Mouse (Mus musculus): ENCODE results near the gene Tas2r108. TPM values are rescaled to one million over a fixed set of nuclear protein-coding genes. Genes with fewer than 3 reads are reported as not detected.

The Tas2r108 gene
- not detected for polyA plus RNA-seq (2014; fragmentation: Illumina TruSeq; extraction: RNeasy Lipid Tissue Mini Kit (QIAGEN cat#74804); ENCODE audit: low read depth, low replicate concordance)

DNA sequence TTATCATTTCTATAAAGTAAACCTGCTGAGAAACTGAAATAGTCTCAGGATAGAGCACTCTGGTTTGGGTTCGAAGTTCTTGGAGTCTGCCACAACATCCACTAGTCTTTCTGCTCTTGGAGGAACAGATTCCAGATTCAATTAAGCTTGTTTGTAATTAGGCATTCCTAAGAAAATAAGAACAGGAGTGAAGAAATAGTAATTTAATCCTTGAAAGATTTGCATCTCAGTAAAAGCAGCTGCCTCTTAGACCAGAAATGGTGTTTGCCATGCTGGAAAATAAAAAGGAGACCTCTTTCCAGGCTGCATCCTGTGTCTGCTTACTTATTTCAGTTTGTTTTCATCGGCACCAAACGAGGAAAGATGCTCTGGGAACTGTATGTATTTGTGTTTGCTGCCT is at the start of gene Tas2r108:
Gene Tas2r108 (plus strand): TSS at position 301 of the 400 bp plus-strand sequence.

GRCm38 (mm10) chr6:40470916-40471719 is 22.2 kb upstream of the Tas2r108 start, which contains the start of gene Ssbp1:
Ssbp1 (plus strand) TSS chr6:40471352.

DNA sequence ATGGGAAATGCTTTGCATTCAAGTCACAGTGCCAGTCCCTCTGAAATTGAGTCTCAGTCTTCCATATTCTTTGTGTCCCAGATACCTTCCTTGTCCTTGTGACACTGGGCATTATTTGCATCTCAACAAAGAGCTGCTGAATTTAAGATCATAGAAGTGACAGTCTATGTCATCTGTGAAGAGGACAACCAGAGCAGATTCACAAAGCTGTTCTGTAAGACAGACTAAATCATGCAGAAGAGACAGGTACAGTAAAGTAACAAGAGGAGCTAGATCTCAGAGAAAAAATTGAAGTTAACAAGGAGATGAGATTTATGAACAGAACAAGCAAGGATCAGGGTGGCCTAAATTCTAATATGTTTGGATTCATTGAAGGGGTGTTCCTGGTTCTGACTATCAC is 2.4 kb upstream of the Tas2r108 start, which contains the start of gene Tas2r137:
Gene Tas2r137 (plus strand): TSS at position 301 of the 400 bp plus-strand sequence.

GRCm38 (mm10) chr6:40519408-40519807 is 26.1 kb downstream of the Tas2r108 start, which contains the start of gene Prss37:
Prss37 (minus strand) TSS chr6:40519508.

Other genes starting within 250 kb of the Tas2r108 start
- gene Agk, start 168.4 kb upstream of the Tas2r108 start, polyA plus RNA-seq (2014; fragmentation: Illumina TruSeq; extraction: RNeasy Lipid Tissue Mini Kit (QIAGEN cat#74804); ENCODE audit: low read depth, low replicate concordance): 28.8 TPM
- 19.3 TPM for gene E330009J07Rik, start 57.4 kb upstream of the Tas2r108 start, polyA plus RNA-seq (2014; fragmentation: Illumina TruSeq; extraction: RNeasy Lipid Tissue Mini Kit (QIAGEN cat#74804); ENCODE audit: low read depth, low replicate concordance)
- not detected for gene Wee2, start 54.4 kb upstream of the Tas2r108 start, polyA plus RNA-seq (2014; fragmentation: Illumina TruSeq; extraction: RNeasy Lipid Tissue Mini Kit (QIAGEN cat#74804); ENCODE audit: low read depth, low replicate concordance)
- gene Ssbp1, start 22.2 kb upstream of the Tas2r108 start, polyA plus RNA-seq (2014; fragmentation: Illumina TruSeq; extraction: RNeasy Lipid Tissue Mini Kit (QIAGEN cat#74804); ENCODE audit: low read depth, low replicate concordance): 125 TPM
- not detected for gene Tas2r137, start 2.3 kb upstream of the Tas2r108 start, polyA plus RNA-seq (2014; fragmentation: Illumina TruSeq; extraction: RNeasy Lipid Tissue Mini Kit (QIAGEN cat#74804); ENCODE audit: low read depth, low replicate concordance)
- gene Prss37, start 26.0 kb downstream of the Tas2r108 start, polyA plus RNA-seq (2014; fragmentation: Illumina TruSeq; extraction: RNeasy Lipid Tissue Mini Kit (QIAGEN cat#74804); ENCODE audit: low read depth, low replicate concordance): not detected
- not detected for gene Olfr461, start 61.5 kb downstream of the Tas2r108 start, polyA plus RNA-seq (2014; fragmentation: Illumina TruSeq; extraction: RNeasy Lipid Tissue Mini Kit (QIAGEN cat#74804); ENCODE audit: low read depth, low replicate concordance)
- not detected for gene Olfr460, start 76.0 kb downstream of the Tas2r108 start, polyA plus RNA-seq (2014; fragmentation: Illumina TruSeq; extraction: RNeasy Lipid Tissue Mini Kit (QIAGEN cat#74804); ENCODE audit: low read depth, low replicate concordance)
- gene Clec5a, start 92.3 kb downstream of the Tas2r108 start, polyA plus RNA-seq (2014; fragmentation: Illumina TruSeq; extraction: RNeasy Lipid Tissue Mini Kit (QIAGEN cat#74804); ENCODE audit: low read depth, low replicate concordance): 9.6 TPM
- not detected for gene Tas2r138, start 119.8 kb downstream of the Tas2r108 start, polyA plus RNA-seq (2014; fragmentation: Illumina TruSeq; extraction: RNeasy Lipid Tissue Mini Kit (QIAGEN cat#74804); ENCODE audit: low read depth, low replicate concordance)
- gene Mgam, start 135.3 kb downstream of the Tas2r108 start, polyA plus RNA-seq (2014; fragmentation: Illumina TruSeq; extraction: RNeasy Lipid Tissue Mini Kit (QIAGEN cat#74804); ENCODE audit: low read depth, low replicate concordance): 1.7 TPM